Mouse (Mus musculus) midbrain, embryonic 15.5 days (tissue): ENCODE results near the gene Hsp90ab1. TPM values are rescaled to one million over a fixed set of nuclear protein-coding genes. Genes with fewer than 3 reads are reported as not detected.
A peak's percentile ranks its signal among the peaks of the same experiment; 100 is the strongest.

Source experiments
- ATAC-seq: fragments of 200-750 bp; cut with Nextera tagmentation; replicated peaks from 2 replicates; pipeline ENCODE4 v1.8.0; 2017; ENCODE audit warnings: moderate TSS enrichment
- H3K27ac ChIP-seq: fragments of 300-500 bp; sonication (generic); 2 replicates; pipeline ENCODE4 v1.5.1; 2015; ENCODE audit warnings: mild to moderate bottlenecking, inconsistent platforms
- H3K27me3 ChIP-seq: fragments of 300-500 bp; sonication (generic); replicated peaks from 2 replicates; pipeline ENCODE4 v1.6.1; 2015; ENCODE audit warnings: inconsistent platforms
- H3K36me3 ChIP-seq: fragments of 300-500 bp; sonication (generic); replicated peaks from 2 replicates; pipeline ENCODE4 v1.6.1; 2015; ENCODE audit warnings: inconsistent platforms
- H3K4me1 ChIP-seq: fragments of 300-500 bp; sonication (generic); 2 replicates; pipeline ENCODE4 v1.6.1; 2015; ENCODE audit warnings: inconsistent platforms
- H3K4me2 ChIP-seq: fragments of 300-500 bp; sonication (generic); 2 replicates; pipeline ENCODE4 v1.6.1; 2015; ENCODE audit warnings: inconsistent platforms, mild to moderate bottlenecking, moderate library complexity
- H3K4me3 ChIP-seq: fragments of 300-500 bp; sonication (generic); 2 replicates; pipeline ENCODE4 v1.5.1; 2015; ENCODE audit warnings: mild to moderate bottlenecking, inconsistent platforms
- H3K9ac ChIP-seq: fragments of 300-500 bp; sonication (generic); 2 replicates; pipeline ENCODE4 v1.6.1; 2015; ENCODE audit warnings: mild to moderate bottlenecking, inconsistent platforms
- H3K9me3 ChIP-seq: fragments of 300-500 bp; sonication (generic); 2 replicates; pipeline ENCODE4 v1.6.1; 2016; ENCODE audit warnings: inconsistent platforms
- WGBS: fragments of 180-500 bp; shearing (Covaris S2); methylation state at CpG from one replicate; pipeline ENCODE4 v1.1.7; 2015; ENCODE audit warnings: mixed read lengths; 5-methylcytosine and 5-hydroxymethylcytosine counted together
- polyA plus RNA-seq: library from polyadenylated mRNA; unstranded; fragments of >200 nt; fragmentation: Nextera tagmentation; extraction: Ambion mirVana; gene quantifications from 2 replicates; pipeline ENCODE4 v1.2.1, GENCODE M21; 2015

Hsp90ab1 gene
- polyA plus RNA-seq, 1 experiment from 2014 or later, result 1,488 TPM

- Histone ChIP-seq H3K36me3 (no peaks in the 10 kb centered on the region), H3K27ac (no peak overlapping the region), H3K4me3 (peak overlapping the region; percentile 45), H3K9me3 (no peaks in the 10 kb centered on the region), H3K4me1 (peaks cover 45% of the 10 kb centered on the region), H3K9ac (no peak overlapping the region; the same call in 1 of the 2 replicates), H3K4me2 (peak overlapping the region; percentile 86), H3K27me3 (peaks cover 12% of the 10 kb centered on the region)
- 51% methylated on average over 8 of the region's 8 CpGs for WGBS
- ATAC-seq, result no peak
These were observed 21.1 kb upstream of the Hsp90ab1 start for GRCm38 (mm10) chr17:45594195-45594594.

GRCm38 (mm10) chr17:45593479-45593878 is 20.4 kb upstream of the Hsp90ab1 start:
- H3K36me3 ChIP-seq, result no peaks in the 10 kb centered on the region
- ATAC-seq, result no peak
- H3K4me3 ChIP-seq, result no peak overlapping the region
- peaks cover 44% of the 10 kb centered on the region for H3K4me1 ChIP-seq
- H3K27ac ChIP-seq, result no peak overlapping the region
- no peaks in the 10 kb centered on the region for H3K9me3 ChIP-seq
- peak overlapping the region; percentile 9; the same call in 1 of the 2 replicates for H3K4me2 ChIP-seq
- 25% methylated on average over 8 of the region's 8 CpGs for WGBS
- peaks cover 12% of the 10 kb centered on the region for H3K27me3 ChIP-seq
- no peak overlapping the region for H3K9ac ChIP-seq

GRCm38 (mm10) chr17:45592606-45593431 is 19.7 kb upstream of the Hsp90ab1 start:
- Histone ChIP-seq H3K4me1 (peaks cover 44% of the 10 kb centered on the region), H3K4me2 (no peak overlapping the region), H3K4me3 (no peak overlapping the region), H3K9ac (no peak overlapping the region), H3K9me3 (no peaks in the 10 kb centered on the region), H3K27me3 (peaks cover 12% of the 10 kb centered on the region), H3K27ac (no peak overlapping the region), H3K36me3 (no peaks in the 10 kb centered on the region)
- 51% methylated on average over 8 of the region's 8 CpGs for WGBS
- no peak for ATAC-seq

GRCm38 (mm10) chr17:45591701-45592605 is 18.9 kb upstream of the Hsp90ab1 start:
- 50% methylated on average over 16 of the region's 16 CpGs for WGBS
- H3K36me3 ChIP-seq, result no peaks in the 10 kb centered on the region

GRCm38 (mm10) chr17:45590410-45590809 is 17.3 kb upstream of the Hsp90ab1 start:
- 88% methylated on average over 6 of the region's 6 CpGs for WGBS

More at GRCm38 (mm10) chr17:45591701-45592605, 18.9 kb upstream of the Hsp90ab1 start:
- no peak for ATAC-seq
- Histone ChIP-seq H3K4me3 (no peak overlapping the region), H3K9ac (no peak overlapping the region), H3K9me3 (no peaks in the 10 kb centered on the region), H3K27ac (no peak overlapping the region), H3K4me2 (no peak overlapping the region), H3K27me3 (peaks cover 12% of the 10 kb centered on the region), H3K4me1 (peaks cover 44% of the 10 kb centered on the region)

GRCm38 (mm10) chr17:45589844-45590243 is 16.8 kb upstream of the Hsp90ab1 start:
- Histone ChIP-seq H3K9ac (no peak overlapping the region), H3K27me3 (peaks cover 12% of the 10 kb centered on the region), H3K4me3 (no peak overlapping the region), H3K9me3 (no peaks in the 10 kb centered on the region), H3K4me2 (no peak overlapping the region), H3K27ac (no peak overlapping the region), H3K36me3 (no peaks in the 10 kb centered on the region), H3K4me1 (peaks cover 39% of the 10 kb centered on the region)
- no peak for ATAC-seq
- 95% methylated on average over 8 of the region's 8 CpGs for WGBS

More at GRCm38 (mm10) chr17:45590410-45590809, 17.3 kb upstream of the Hsp90ab1 start:
- peaks cover 12% of the 10 kb centered on the region for H3K27me3 ChIP-seq
- no peak overlapping the region for H3K4me3 ChIP-seq
- ATAC-seq, result no peak
- peaks cover 39% of the 10 kb centered on the region for H3K4me1 ChIP-seq
- no peaks in the 10 kb centered on the region for H3K36me3 ChIP-seq
- H3K4me2 ChIP-seq, result no peak overlapping the region
- no peak overlapping the region for H3K9ac ChIP-seq
- no peaks in the 10 kb centered on the region for H3K9me3 ChIP-seq
- no peak overlapping the region for H3K27ac ChIP-seq

GRCm38 (mm10) chr17:45589236-45589635 is 16.2 kb upstream of the Hsp90ab1 start:
- Histone ChIP-seq H3K27me3 (peaks cover 11% of the 10 kb centered on the region), H3K27ac (no peak overlapping the region), H3K4me3 (no peak overlapping the region), H3K4me2 (no peak overlapping the region), H3K9me3 (no peaks in the 10 kb centered on the region), H3K36me3 (no peaks in the 10 kb centered on the region), H3K9ac (no peak overlapping the region), H3K4me1 (peaks cover 40% of the 10 kb centered on the region)
- 96% methylated on average over 7 of the region's 7 CpGs for WGBS
- ATAC-seq, result no peak

GRCm38 (mm10) chr17:45588370-45588769 is 15.3 kb upstream of the Hsp90ab1 start:
- ATAC-seq, result no peak
- no peaks in the 10 kb centered on the region for H3K9me3 ChIP-seq
- no peak overlapping the region for H3K4me3 ChIP-seq
- 94% methylated on average over 7 of the region's 7 CpGs for WGBS
- H3K27ac ChIP-seq, result no peak overlapping the region
- no peak overlapping the region for H3K4me2 ChIP-seq
- H3K4me1 ChIP-seq, result peaks cover 35% of the 10 kb centered on the region
- H3K36me3 ChIP-seq, result no peaks in the 10 kb centered on the region
- peaks cover 3% of the 10 kb centered on the region for H3K27me3 ChIP-seq
- H3K9ac ChIP-seq, result no peak overlapping the region

- H3K27ac ChIP-seq, result no peak overlapping the region
- 95% methylated on average over 3 of the region's 3 CpGs for WGBS
- no peaks in the 10 kb centered on the region for H3K36me3 ChIP-seq
- peaks cover 18% of the 10 kb centered on the region; the same call in 1 of the 2 replicates for H3K4me1 ChIP-seq
- H3K9me3 ChIP-seq, result no peaks in the 10 kb centered on the region
- no peak overlapping the region for H3K9ac ChIP-seq
- H3K27me3 ChIP-seq, result no peaks in the 10 kb centered on the region
- H3K4me3 ChIP-seq, result no peak overlapping the region
- no peak for ATAC-seq
- H3K4me2 ChIP-seq, result no peak overlapping the region
These were observed 13.4 kb upstream of the Hsp90ab1 start for GRCm38 (mm10) chr17:45586449-45586837.

- peaks cover 18% of the 10 kb centered on the region; the same call in 1 of the 2 replicates for H3K4me1 ChIP-seq
- no peaks in the 10 kb centered on the region for H3K27me3 ChIP-seq
- H3K4me3 ChIP-seq, result no peak overlapping the region
- peak overlapping the region; percentile 54; the same call in 1 of the 2 replicates for H3K27ac ChIP-seq
- no peaks in the 10 kb centered on the region for H3K36me3 ChIP-seq
- whole genome bisulfite sequencing, result 59% methylated on average over 23 of the region's 23 CpGs
- no peak for ATAC-seq
- H3K4me2 ChIP-seq, result no peak overlapping the region
- no peak overlapping the region for H3K9ac ChIP-seq
- H3K9me3 ChIP-seq, result no peaks in the 10 kb centered on the region
These were observed 12.8 kb upstream of the Hsp90ab1 start for GRCm38 (mm10) chr17:45585725-45586448.

GRCm38 (mm10) chr17:45584939-45585678 is 12.0 kb upstream of the Hsp90ab1 start:
- no peaks in the 10 kb centered on the region for H3K9me3 ChIP-seq
- 18% methylated on average over 14 of the region's 14 CpGs for WGBS
- H3K9ac ChIP-seq, result no peak overlapping the region; the same call in 1 of the 2 replicates
- no peak overlapping the region for H3K4me3 ChIP-seq
- H3K4me2 ChIP-seq, result no peak overlapping the region
- H3K27me3 ChIP-seq, result no peaks in the 10 kb centered on the region
- no peaks in the 10 kb centered on the region for H3K36me3 ChIP-seq
- peak overlapping the region; percentile 54 for H3K27ac ChIP-seq
- peaks cover 18% of the 10 kb centered on the region; the same call in 1 of the 2 replicates for H3K4me1 ChIP-seq
- peak; percentile 61 for ATAC-seq
